Comparison of ENCODE assay signal across 5 mouse cellular contexts in the genomic region with DNA sequence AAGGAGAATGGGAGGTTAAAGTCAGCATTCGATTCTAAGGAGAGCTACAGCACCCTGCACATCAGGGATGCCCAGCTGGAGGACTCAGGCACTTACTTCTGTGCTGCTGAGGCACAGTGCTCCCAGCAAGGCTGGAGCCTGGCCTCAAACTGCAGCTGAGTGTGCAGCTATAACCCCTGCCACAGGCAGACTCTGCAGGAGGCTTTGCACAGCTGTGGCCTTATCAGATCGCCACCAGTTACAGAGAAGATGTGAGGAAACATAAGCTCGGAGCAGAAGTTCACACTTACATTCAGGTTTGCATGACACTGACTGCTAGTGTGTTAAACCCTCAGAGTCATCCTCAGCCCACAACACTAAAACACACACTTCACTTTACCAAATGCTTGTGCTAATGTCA.
DNase-seq lines count a peak whose midpoint lies in the region; ATAC-seq and TF ChIP-seq lines count a peak whose summit lies in the region.
"Not testable (repeated sequence)": the region's sequence is repeated elsewhere in the genome, so short reads cannot be mapped to it uniquely, and the experiment has no call there.

No protein-coding gene starts in this region.

- not testable (repeated sequence) for H3K4me3 ChIP-seq in thymus, adult 2 months (ENCODE audit: control insufficient read depth, insufficient read depth, low read length)

- not testable (repeated sequence) for H3K4me1 ChIP-seq in thymus, adult 2 months (replicated peaks; ENCODE audit: control insufficient read depth, insufficient read depth, low read length)

- 0 out of 2 replicates have a peak, but pooled peaks have one; percentile 51 for ATAC-seq in megakaryocyte, adult 5-6 weeks (ENCODE audit: poor library complexity, severe bottlenecking)

- peak; percentile 29 for DNase-seq in thymus, adult 2 months
- peak; percentile 39 to 44 for DNase-seq in thymus, postnatal 10 days (ENCODE audit: low spot score in 2 of 2)
- peak; percentile 42 for DNase-seq in thymus, postnatal 25 days
- peak; percentile 57 for DNase-seq in thymus, postnatal 4 days

- WGBS in thymus, adult 2 months: 5% methylated on average over 3 of the region's 3 CpGs

- TF ChIP-seq CTCF in thymus, adult 2 months (IDR thresholded peaks at IDR 0.05; ENCODE audit: borderline replicate concordance, control insufficient read depth, extremely low read depth, insufficient read depth, low read length, poor library complexity): not testable (repeated sequence)

- not testable (repeated sequence) for H3K27me3 ChIP-seq in thymus, adult 2 months (ENCODE audit: control insufficient read depth, insufficient read depth, low read length)

- TF ChIP-seq POLR2A in thymus, adult 2 months (IDR thresholded peaks at IDR 0.05; ENCODE audit: control insufficient read depth, extremely low read depth, insufficient read depth, low read length, poor library complexity): not testable (repeated sequence)

- H3K36me3 ChIP-seq in thymus, adult 2 months (ENCODE audit: control insufficient read depth, insufficient read depth, low read length): not testable (repeated sequence)

- peak overlapping the region; percentile 23 for H3K27ac ChIP-seq in thymus, adult 2 months (ENCODE audit: control insufficient read depth, insufficient read depth, low read length)
